Mouse (Mus musculus): ENCODE results near the gene Eno1.

DNA sequence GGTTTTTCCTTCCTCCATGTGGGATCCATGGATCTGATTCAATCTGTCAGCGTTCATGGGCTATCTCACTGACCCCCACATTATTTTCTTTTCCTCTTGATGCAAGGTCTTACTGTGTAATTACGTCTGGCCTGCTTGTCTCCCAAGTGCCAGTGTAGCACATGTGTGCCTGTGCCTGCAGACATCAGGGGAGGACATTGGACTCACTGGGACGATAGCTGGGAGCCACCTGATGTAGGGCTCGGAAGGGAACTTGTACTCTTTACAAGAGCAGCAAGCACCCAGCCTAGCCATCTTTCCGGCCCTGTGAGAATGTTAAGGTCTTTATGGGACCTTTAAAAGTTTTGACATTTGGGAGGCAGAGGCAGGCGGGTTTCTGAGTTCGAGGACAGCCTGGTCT is 58.3 kb downstream of the Eno1 start:
- TF ChIP-seq CTCF (IDR thresholded peaks at IDR 0.05) (no peak), EP300 (IDR thresholded peaks at IDR 0.05) (no peak)
